Mouse (Mus musculus): ENCODE data around the gene Olfr1014.

Gene Olfr1014

GRCm38 (mm10) chr2:85772413-85772812 lies at the start of gene Olfr1014:
Gene Olfr1014 (plus strand): TSS chr2:85772713.
- DNase-seq, result no peak

GRCm38 (mm10) chr2:85725793-85726192 lies 46.7 kb upstream of the Olfr1014 start:
- DNase-seq, result no peak

GRCm38 (mm10) chr2:85753822-85754221 lies 18.7 kb upstream of the Olfr1014 start:
- DNase-seq, result no peak

GRCm38 (mm10) chr2:85762666-85763065 lies 9.8 kb upstream of the Olfr1014 start, which contains the start of gene Olfr1012:
Gene Olfr1012 (minus strand): TSS chr2:85762766.
- no peak for DNase-seq

GRCm38 (mm10) chr2:85766798-85767197 lies 5.7 kb upstream of the Olfr1014 start, which contains the start of gene Olfr1013:
Gene Olfr1013 (plus strand): TSS chr2:85767098.
- no peak for DNase-seq

- DNase-seq, result no peak
Observed at GRCm38 (mm10) chr2:85781717-85782116, 9.2 kb downstream of the Olfr1014 start, which contains the start of gene Olfr1015. Gene Olfr1015 (plus strand): TSS chr2:85782017.

GRCm38 (mm10) chr2:85792331-85792730 lies 19.8 kb downstream of the Olfr1014 start:
- DNase-seq, result no peak

GRCm38 (mm10) chr2:85802444-85802843 lies 29.9 kb downstream of the Olfr1014 start, which contains the start of gene Olfr1016:
Gene Olfr1016 (minus strand): TSS chr2:85802544.
- no peak for DNase-seq

GRCm38 (mm10) chr2:85804501-85804900 lies 32.0 kb downstream of the Olfr1014 start:
- no peak for DNase-seq

- no peak for DNase-seq
Observed at GRCm38 (mm10) chr2:85818179-85818578, 45.7 kb downstream of the Olfr1014 start, which contains the start of gene Olfr1018. Gene Olfr1018 (plus strand): TSS chr2:85818479.

Measured in B cell, adult 2 months (primary cell).